Mouse (Mus musculus): ENCODE measurements around the gene Gnao1. TPM values are rescaled to one million over a fixed set of nuclear protein-coding genes. Genes with fewer than 3 reads are reported as not detected.

The Gnao1 gene
- total RNA-seq, 2 experiments from 2014 or later = 1,067 to 1,097 TPM

DNA sequence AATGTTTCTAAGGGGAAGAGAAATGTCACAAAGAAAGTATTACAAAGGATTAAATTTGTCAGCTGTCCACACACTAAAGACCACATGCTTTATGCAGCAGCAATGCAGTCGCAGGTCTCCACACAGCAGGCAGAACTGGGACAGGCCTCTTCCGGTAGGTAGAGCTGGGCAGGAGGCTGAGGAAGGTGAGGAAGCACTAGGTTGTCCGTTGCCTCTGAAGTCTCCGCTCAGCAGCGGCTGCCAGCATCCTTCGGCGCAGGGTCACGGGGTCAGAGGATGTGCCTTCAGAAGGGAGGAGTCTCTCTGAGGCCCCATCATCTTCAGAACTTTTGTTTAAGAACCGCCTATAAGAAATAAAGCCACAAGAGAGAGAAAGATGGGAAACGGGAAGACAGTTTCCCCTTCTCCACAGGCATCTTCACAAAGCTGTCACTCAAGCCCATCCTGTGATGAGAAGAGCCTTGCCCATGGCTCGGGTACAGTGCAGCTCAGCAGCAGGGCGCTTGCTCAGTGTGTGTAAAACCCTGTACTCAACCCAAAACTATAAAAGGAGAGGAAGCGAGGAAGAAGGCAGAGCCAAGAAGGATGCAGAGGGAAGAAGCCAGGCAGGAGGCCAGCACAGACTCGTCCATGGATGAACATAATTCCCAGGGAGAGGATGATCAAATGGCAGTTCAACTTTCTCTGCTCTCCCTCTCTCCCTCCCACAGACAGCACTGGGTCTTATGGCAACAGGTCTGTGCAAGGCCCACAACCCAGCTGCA, 163.4 kb downstream of the Gnao1 start:
- DNase-seq (ENCODE audit: extremely low spot score in 1 of 2, low spot score in 2 of 2) = no peak
- intact Hi-C loops (cut with DNase I) = no loop called here

DNA sequence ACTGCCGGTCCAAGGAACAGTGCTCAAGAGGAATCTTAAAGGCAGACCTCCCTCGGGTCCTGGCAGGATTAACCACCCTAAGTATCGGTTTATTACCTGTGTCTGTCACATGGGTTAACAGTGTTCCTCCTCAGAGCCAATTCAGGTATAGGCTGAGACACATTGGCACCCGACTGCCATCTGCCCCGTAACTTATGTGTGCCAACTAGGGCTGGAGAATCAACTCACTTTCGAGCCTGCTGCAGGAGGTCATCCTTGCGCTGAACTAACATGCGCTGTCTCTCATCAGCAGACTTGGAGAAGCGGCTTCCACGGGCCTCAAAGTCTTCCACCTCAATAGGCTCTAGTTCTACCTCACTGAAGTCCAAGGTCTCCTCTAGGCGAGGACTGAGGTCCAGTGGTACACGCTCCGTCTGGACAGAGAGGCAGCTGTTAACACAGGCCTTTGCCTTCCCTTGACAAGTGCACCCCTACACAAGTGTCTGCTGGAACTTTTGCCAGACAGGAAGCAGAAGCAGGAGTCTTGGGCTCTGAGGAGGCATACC, 164.1 kb downstream of the Gnao1 start:
- DNase-seq (ENCODE audit: extremely low spot score in 1 of 2, low spot score in 2 of 2) = no peak
- intact Hi-C loops (cut with DNase I) = no loop called here

- intact Hi-C loops (cut with DNase I) = no loop called here
- no peak for DNase-seq (ENCODE audit: extremely low spot score in 1 of 2, low spot score in 2 of 2)
Measured at GRCm38 (mm10) chr8:93974602-93975186, 164.9 kb downstream of the Gnao1 start.

GRCm38 (mm10) chr8:93975358-93975757, 165.6 kb downstream of the Gnao1 start:
- intact Hi-C loops (cut with DNase I) = no loop called here
- no peak for DNase-seq (ENCODE audit: extremely low spot score in 1 of 2, low spot score in 2 of 2)

GRCm38 (mm10) chr8:93976446-93977211, 166.9 kb downstream of the Gnao1 start:
- intact Hi-C loops (cut with DNase I) = no loop called here
- no peak for DNase-seq (ENCODE audit: extremely low spot score in 1 of 2, low spot score in 2 of 2)

DNA sequence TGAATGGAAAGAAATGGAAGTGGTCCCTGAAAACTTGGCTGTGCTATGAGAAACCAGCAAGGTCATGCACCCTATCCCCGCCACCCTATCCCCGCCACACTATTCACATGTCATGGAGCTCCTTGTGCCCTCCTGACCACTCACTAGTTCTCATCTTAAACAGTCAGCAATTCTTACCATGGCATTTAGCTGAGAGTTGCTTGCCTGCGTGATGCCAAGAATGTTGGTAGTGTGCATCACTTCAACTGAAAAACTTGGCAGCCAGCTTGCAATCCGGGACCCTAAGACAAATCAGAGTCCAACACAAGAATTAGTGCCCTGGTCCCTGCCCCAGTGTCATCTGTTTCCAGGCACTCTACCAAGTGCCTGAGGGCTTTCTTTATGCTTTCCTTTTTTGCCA, 170.4 kb downstream of the Gnao1 start:
- no peak for DNase-seq (ENCODE audit: extremely low spot score in 1 of 2, low spot score in 2 of 2)
- intact Hi-C loops (cut with DNase I) = no loop called here

GRCm38 (mm10) chr8:93981679-93982215, 172.0 kb downstream of the Gnao1 start:
- intact Hi-C loops (cut with DNase I) = no loop called here
- no peak for DNase-seq (ENCODE audit: extremely low spot score in 1 of 2, low spot score in 2 of 2)

- intact Hi-C loops (cut with DNase I) = no loop called here
- DNase-seq (ENCODE audit: extremely low spot score in 1 of 2, low spot score in 2 of 2) = no peak
Measured at GRCm38 (mm10) chr8:93983827-93984226, 174.1 kb downstream of the Gnao1 start.

GRCm38 (mm10) chr8:93984731-93985130, 175.0 kb downstream of the Gnao1 start:
- no peak for DNase-seq (ENCODE audit: extremely low spot score in 1 of 2, low spot score in 2 of 2)
- intact Hi-C loops (cut with DNase I) = no loop called here

DNA sequence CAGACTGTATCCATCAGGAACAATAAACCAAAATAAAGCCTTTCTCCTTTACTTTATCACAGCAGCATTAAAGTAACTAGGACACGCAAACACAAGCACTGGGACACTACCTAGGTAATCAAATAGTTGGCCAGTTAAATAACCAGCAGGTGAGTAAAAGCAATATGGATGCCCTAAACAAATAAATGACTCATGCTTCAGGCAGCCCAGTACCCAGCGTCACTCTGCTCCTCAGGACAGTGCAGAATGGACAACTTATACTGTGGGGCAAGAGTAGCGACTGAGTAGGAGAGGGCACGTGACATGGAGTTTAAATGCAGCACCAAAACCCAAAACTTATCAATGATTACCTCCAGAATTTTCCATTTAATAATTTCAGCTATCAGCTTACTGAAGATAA, 180.0 kb downstream of the Gnao1 start:
- DNase-seq (ENCODE audit: extremely low spot score in 1 of 2, low spot score in 2 of 2) = no peak
- intact Hi-C loops (cut with DNase I) = no loop called here

DNA sequence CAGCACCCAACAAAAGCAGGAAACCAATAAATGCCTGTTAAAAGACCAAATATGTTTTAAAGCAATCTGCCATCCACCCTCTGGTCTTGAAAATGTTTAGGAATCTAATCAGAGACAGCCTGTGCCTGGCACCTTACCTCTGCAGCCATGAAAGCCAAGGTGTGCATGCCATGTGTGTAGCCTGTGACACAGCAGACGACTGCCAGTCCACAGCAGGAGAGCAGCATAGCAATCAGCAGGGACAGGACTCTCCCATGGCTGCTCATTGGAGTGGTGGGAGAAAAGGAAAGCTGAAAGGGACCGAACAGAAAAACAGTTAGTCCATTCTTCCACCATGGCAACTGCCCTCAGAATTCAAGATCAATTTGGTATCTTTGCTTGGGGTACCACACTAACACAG, 189.2 kb downstream of the Gnao1 start:
- DNase-seq (ENCODE audit: extremely low spot score in 1 of 2, low spot score in 2 of 2) = no peak
- intact Hi-C loops (cut with DNase I) = no loop called here

- intact Hi-C loops (cut with DNase I) = no loop called here
- DNase-seq (ENCODE audit: extremely low spot score in 1 of 2, low spot score in 2 of 2) = no peak
Measured at GRCm38 (mm10) chr8:94004139-94004538, 194.4 kb downstream of the Gnao1 start.

DNA sequence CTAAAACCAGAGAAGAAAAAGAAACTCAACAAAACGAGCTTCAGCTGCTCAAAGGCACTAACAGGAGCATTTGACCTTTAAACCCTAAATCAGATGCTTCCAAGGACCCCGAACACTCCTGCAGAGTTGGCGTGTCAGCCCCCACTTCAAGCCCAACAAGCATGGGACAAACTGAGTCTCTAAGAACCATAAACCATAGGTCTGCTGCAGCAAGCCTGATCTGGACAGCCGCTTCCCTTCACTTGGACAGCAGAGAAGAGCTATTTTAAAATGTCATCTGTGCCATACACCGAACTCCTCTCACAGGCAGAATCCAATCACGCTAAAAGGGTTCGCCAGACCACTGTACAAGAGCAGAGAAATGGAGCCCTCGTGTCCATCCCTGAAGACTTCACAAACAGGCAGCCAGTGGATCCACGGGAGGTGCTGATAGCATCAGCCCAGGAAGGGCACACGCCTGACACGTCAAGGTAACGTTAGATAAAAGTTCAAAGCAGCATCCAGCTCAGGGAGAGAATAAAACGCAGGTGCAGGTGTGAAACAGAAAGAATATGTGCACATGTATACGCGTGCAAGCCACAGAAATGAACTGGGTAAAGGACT, 199.6 kb downstream of the Gnao1 start:
- intact Hi-C loops (cut with DNase I) = no loop called here
- DNase-seq (ENCODE audit: extremely low spot score in 1 of 2, low spot score in 2 of 2) = no peak

DNA sequence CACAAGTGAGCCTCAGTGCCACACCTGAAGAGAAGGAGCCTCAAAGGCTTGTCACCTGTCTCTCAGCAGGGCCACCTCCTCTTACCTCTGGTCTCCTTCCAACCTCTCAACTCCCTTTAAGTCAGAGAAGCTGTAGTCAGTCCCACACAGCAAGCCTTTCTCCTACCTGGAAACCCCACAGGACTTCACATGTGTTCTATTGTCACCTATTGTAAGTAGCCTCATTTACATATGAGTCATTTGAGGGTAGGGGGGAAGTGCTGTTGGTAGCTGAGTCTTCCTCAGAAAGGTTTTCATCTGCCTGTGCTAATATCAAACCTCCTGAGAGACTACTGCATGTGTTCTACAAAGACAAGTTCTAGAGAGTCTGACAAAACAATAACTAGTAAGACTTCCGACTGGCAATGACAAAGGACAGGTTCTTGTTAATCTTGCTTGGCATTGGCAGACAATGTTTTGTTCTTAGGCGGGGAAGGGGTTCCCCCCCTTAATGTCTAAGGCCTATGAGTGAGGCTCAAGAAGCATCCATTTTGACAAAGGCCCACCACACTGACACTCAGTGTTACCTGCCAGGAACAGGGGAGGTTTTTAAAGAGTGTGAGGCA, 200.4 kb downstream of the Gnao1 start:
- intact Hi-C loops (cut with DNase I) = no loop called here

GRCm38 (mm10) chr8:94011076-94012012, 201.6 kb downstream of the Gnao1 start:
- intact Hi-C loops (cut with DNase I) = no loop called here
- DNase-seq (ENCODE audit: extremely low spot score in 1 of 2, low spot score in 2 of 2) = no peak

More for the DNA sequence above, 200.4 kb downstream of the Gnao1 start:
- no peak for DNase-seq (ENCODE audit: extremely low spot score in 1 of 2, low spot score in 2 of 2)

DNA sequence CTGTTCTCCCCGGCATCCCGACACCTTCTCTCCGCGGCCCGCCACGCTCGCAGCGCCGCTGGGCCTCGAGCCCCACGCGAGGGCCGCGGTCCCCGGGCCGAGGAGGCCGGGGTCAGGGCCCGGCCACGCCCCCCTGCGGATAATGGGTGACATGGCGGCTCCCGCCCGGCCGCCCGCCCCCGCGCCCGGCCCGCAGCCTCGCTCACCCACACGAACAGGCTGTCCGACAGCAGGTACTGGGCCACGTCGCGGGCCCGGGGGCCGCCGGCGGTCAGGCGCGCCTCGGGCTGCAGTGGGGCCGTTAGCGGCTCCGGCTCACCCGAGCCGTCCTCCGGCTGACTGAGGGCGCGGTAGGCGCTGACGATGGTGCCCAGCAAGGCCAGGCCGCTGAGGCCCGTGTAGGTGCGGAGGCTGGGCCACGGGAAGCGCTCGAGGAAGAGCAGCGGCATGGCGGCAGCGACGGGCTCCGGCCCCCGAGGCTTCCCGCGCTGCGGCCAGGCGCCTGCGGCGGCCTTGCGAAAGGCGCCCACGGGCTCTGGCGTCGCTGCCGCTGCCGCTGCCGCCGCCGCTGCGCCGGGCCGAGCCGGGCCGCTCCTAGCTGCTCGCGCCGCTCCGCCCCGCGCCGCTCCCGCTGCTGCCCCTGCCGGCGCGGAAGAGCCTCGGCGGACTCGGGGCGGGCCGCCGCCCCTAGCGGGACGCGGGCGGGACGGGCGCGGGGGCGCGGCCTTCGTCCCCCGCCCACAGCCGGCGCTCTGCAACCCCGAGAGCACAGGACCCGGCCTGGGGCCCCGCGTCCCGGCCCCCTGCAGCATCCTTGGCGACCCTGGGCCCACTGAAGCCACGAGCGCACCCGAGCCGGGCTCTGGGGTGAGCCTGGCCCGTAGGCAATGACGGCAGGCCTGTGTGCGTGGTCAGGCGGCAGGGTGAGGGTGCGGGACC, 202.5 kb downstream of the Gnao1 start, which contains the start of gene Amfr:
Amfr (minus strand) TSS at position 830 of the 939 bp plus-strand sequence.
- DNase-seq (ENCODE audit: extremely low spot score in 1 of 2, low spot score in 2 of 2) = peak; percentile 15 to 78
- intact Hi-C loops (cut with DNase I) = no loop called here

Measured in left cerebral cortex, postnatal 10 days (tissue).